Mouse (Mus musculus) liver, embryonic 11.5 days (tissue): Measurements from ENCODE around the gene Sap25. TPM values are rescaled to one million over a fixed set of nuclear protein-coding genes. Genes with fewer than 3 reads are reported as not detected.

Experiments used
- ATAC-seq: fragments of 200-750 bp; cut with Nextera tagmentation; replicated peaks from 2 replicates; pipeline ENCODE4 v1.8.0; 2017; ENCODE audit warnings: moderate number of reproducible peaks, mild to moderate bottlenecking, moderate TSS enrichment, moderate library complexity; ENCODE audit not compliant: low FRiP score
- DNase-seq: peaks from one replicate; pipeline ENCODE4 v3.0.0-alpha.2; 2017; ENCODE audit warnings: low spot score
- H3K27ac ChIP-seq: fragments of 300-500 bp; sonication (generic); 2 replicates; pipeline ENCODE4 v1.5.1; 2014; ENCODE audit warnings: mild to moderate bottlenecking, low read depth, low read length, control low read depth
- H3K27me3 ChIP-seq: fragments of 300-500 bp; sonication (generic); replicated peaks from 2 replicates; pipeline ENCODE4 v1.6.1; 2014; ENCODE audit warnings: low read length, mixed read lengths; ENCODE audit not compliant: control insufficient read depth, insufficient read depth
- H3K36me3 ChIP-seq: fragments of 300-500 bp; sonication (generic); 2 replicates; pipeline ENCODE4 v1.6.1; 2014; ENCODE audit warnings: mild to moderate bottlenecking, low read length, moderate library complexity, mixed read lengths; ENCODE audit not compliant: control insufficient read depth, insufficient read depth
- H3K4me1 ChIP-seq: fragments of 300-500 bp; sonication (generic); replicated peaks from 2 replicates; pipeline ENCODE4 v1.6.1; 2014; ENCODE audit warnings: low read length, mixed read lengths; ENCODE audit not compliant: control insufficient read depth, insufficient read depth
- H3K4me2 ChIP-seq: fragments of 300-500 bp; sonication (generic); 2 replicates; pipeline ENCODE4 v1.6.1; 2014; ENCODE audit warnings: mild to moderate bottlenecking, control low read depth, moderate library complexity
- H3K4me3 ChIP-seq: fragments of 300-500 bp; sonication (generic); 2 replicates; pipeline ENCODE4 v1.5.1; 2014; ENCODE audit warnings: low read depth, low read length, control low read depth
- H3K9ac ChIP-seq: fragments of 300-500 bp; sonication (generic); 2 replicates; pipeline ENCODE4 v1.6.1; 2014; ENCODE audit warnings: low read depth, low read length, control low read depth
- H3K9me3 ChIP-seq: fragments of 300-500 bp; sonication (generic); 2 replicates; pipeline ENCODE4 v1.6.1; 2016; ENCODE audit warnings: low read length, inconsistent platforms, mixed read lengths; ENCODE audit not compliant: control insufficient read depth
- WGBS: fragments of 180-500 bp; shearing (Covaris S2); extraction: QIAGEN DNeasy Blood & Tissue Kit; methylation state at CpG from one replicate; pipeline ENCODE4 v1.1.7; 2014; 5-methylcytosine and 5-hydroxymethylcytosine counted together
- polyA plus RNA-seq: library from polyadenylated mRNA; unstranded; fragments of >200 nt; fragmentation: Nextera tagmentation; extraction: Ambion mirVana; gene quantifications from 2 replicates; pipeline ENCODE4 v1.2.1, GENCODE M21; 2014

Sap25 gene
- polyA plus RNA-seq, 1 experiment from 2014 or later = 11.9 TPM

- Histone ChIP-seq H3K9me3 (no peaks in the 10 kb centered on the region), H3K27ac (no peak overlapping the region), H3K36me3 (no peaks in the 10 kb centered on the region), H3K4me3 (no peak overlapping the region), H3K4me1 (peaks cover 11% of the 10 kb centered on the region), H3K27me3 (no peaks in the 10 kb centered on the region), H3K9ac (no peak overlapping the region), H3K4me2 (no peak overlapping the region)
- WGBS = 54% methylated on average over 9 of the region's 9 CpGs
- no peak for DNase-seq
- ATAC-seq = no peak
These were observed 49.4 kb downstream of the Sap25 start for GRCm38 (mm10) chr5:137690531-137690930.

GRCm38 (mm10) chr5:137691881-137692280 is 50.7 kb downstream of the Sap25 start:
- Histone ChIP-seq H3K9ac (no peak overlapping the region), H3K9me3 (no peaks in the 10 kb centered on the region), H3K27ac (no peak overlapping the region), H3K36me3 (no peaks in the 10 kb centered on the region), H3K4me3 (no peak overlapping the region), H3K4me2 (no peak overlapping the region), H3K27me3 (no peaks in the 10 kb centered on the region), H3K4me1 (peaks cover 3% of the 10 kb centered on the region)
- DNase-seq (no peak), ATAC-seq (no peak)
- WGBS = 65% methylated on average over 1 of the region's 1 CpGs

Other genes with a start within 250 kb of the Sap25 start
- 0.39 and 0.49 TPM in 2 replicates for gene Zan, start 164.3 kb upstream of the Sap25 start, polyA plus RNA-seq
- gene Pop7, start 138.8 kb upstream of the Sap25 start, polyA plus RNA-seq = 61.4 and 70.6 TPM in 2 replicates
- gene Gigyf1, start 122.8 kb upstream of the Sap25 start, polyA plus RNA-seq = 7.0 and 9.0 TPM in 2 replicates
- 4.6 and 7.8 TPM in 2 replicates for gene Epo, start 108.1 kb upstream of the Sap25 start, polyA plus RNA-seq
- 306 and 319 TPM in 2 replicates for gene Gnb2, start 107.8 kb upstream of the Sap25 start, polyA plus RNA-seq
- 0.70 and 0.79 TPM in 2 replicates for gene Actl6b, start 87.8 kb upstream of the Sap25 start, polyA plus RNA-seq
- gene Tfr2, start 71.5 kb upstream of the Sap25 start, polyA plus RNA-seq = 60.5 and 65.4 TPM in 2 replicates
- 58.5 and 59.7 TPM in 2 replicates for gene Mospd3, start 40.3 kb upstream of the Sap25 start, polyA plus RNA-seq
- gene Pcolce, start 27.6 kb upstream of the Sap25 start, polyA plus RNA-seq = 43.9 and 49.2 TPM in 2 replicates
- 0.18 TPM in 1 of 2 replicates, not detected in the other for gene Fbxo24, start 12.3 kb upstream of the Sap25 start, polyA plus RNA-seq
- 46.6 and 54.5 TPM in 2 replicates for gene Lrch4, start 12.2 kb upstream of the Sap25 start, polyA plus RNA-seq
- 11.6 and 13.2 TPM in 2 replicates for gene Gm20605, start 12.2 kb upstream of the Sap25 start, polyA plus RNA-seq
- gene Irs3, start 4.4 kb downstream of the Sap25 start, polyA plus RNA-seq = 0.12 and 0.49 TPM in 2 replicates
- 29.3 and 32.4 TPM in 2 replicates for gene Agfg2, start 43.4 kb downstream of the Sap25 start, polyA plus RNA-seq
- gene Nyap1, start 100.3 kb downstream of the Sap25 start, polyA plus RNA-seq = 0.39 and 0.43 TPM in 2 replicates
- gene Tsc22d4, start 104.4 kb downstream of the Sap25 start, polyA plus RNA-seq = 129 and 134 TPM in 2 replicates
- gene Ppp1r35, start 137.5 kb downstream of the Sap25 start, polyA plus RNA-seq = 49.4 and 55.0 TPM in 2 replicates
- gene Mepce, start 146.3 kb downstream of the Sap25 start, polyA plus RNA-seq = 9.3 and 11.1 TPM in 2 replicates
- gene Zcwpw1, start 146.5 kb downstream of the Sap25 start, polyA plus RNA-seq = 10.2 and 13.1 TPM in 2 replicates
- 1.3 and 1.5 TPM in 2 replicates for gene Pilra, start 194.9 kb downstream of the Sap25 start, polyA plus RNA-seq
- 1.5 and 1.6 TPM in 2 replicates for gene Pilrb1, start 216.8 kb downstream of the Sap25 start, polyA plus RNA-seq
- 1.3 and 2.1 TPM in 2 replicates for gene Pilrb2, start 230.5 kb downstream of the Sap25 start, polyA plus RNA-seq